Mouse (Mus musculus) layer of hippocampus, adult 11-12 months (tissue): Measurements from ENCODE around the gene Klk1b5.
"Not testable (repeated sequence)": the region's sequence is repeated elsewhere in the genome, so short reads cannot be mapped to it uniquely, and the experiment has no call there.

Experiments used
- DNase-seq: peaks from one replicate; pipeline ENCODE4 v3.0.0; 2022; ENCODE audit warnings: low spot score

Gene Klk1b5

DNA sequence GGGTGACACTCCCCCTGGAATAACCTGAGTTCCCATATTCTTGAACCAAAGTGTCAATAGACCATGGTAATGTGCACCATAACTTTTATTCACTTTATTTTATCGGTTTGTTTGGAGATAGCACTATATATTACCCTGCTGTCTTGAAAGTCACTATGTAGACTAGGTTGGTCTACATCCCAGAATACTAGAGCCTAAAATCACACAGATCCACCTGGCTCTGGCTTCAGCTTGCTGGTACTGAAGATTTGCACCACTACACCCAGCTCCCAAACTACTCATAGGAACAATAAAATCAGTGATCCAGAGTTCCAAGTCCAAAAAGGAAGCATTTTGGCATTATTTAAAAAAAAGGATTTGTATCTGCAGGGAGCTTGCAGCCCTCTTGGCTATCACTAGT, at the start of gene Klk1b5:
TSS of gene Klk1b5 (plus strand) at position 301 of the 400 bp plus-strand sequence.
- no peak for DNase-seq

DNA sequence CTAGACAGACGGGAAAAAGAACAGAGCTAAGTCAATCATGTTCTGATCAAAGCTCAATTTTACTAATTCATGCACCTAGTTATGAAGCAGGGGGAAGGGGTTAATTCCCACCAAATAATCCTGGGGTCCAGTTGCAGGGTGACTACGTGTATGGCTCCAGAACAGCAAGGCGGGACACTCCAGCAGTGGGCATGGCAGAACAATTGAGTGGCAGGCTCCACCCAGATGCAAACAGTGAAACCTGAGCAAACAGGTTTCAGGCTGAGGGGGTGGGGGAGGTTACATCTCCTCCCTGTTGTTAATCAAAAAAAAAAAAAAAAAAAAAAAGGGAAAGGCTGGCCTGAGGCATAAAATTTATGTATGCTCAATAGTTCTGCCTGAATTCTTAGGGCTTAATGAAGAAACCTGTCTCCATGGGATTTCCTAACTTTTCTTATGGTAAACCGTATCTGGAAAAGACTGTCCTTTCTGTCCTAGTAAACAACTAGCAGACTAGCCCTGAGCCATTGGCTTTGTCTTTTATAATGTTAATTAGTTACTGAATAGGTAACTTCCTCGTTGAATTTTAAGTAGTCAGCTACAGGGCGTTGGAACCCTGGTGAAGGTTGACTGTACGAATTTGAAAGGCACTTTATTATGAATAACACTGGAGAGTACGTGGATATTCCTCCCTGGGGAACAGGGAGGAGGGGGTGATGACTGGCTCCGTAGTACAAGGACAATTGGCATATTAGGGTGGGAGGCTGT, 36.3 kb upstream of the Klk1b5 start:
- no peak for DNase-seq

DNA sequence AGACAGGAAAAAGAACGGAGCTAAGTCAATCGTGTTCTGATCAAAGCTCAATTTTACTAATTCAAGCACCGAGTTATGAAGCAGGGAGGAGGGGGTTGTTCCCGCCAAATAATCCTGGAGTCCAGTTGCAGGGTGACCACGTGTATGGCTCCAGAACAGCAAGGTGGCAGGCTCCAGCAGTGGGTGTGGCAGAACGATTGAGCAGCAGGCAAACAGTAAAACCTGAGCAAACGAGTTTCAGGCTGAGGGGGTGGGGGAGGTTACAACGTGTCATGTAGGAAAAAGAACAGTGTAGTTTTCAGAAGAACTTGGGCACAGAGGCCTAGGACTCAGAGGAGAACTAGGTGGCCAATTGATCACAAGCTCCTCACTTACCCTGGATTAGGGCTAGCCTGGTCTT, 29.2 kb upstream of the Klk1b5 start:
- DNase-seq, result not testable (repeated sequence)

DNA sequence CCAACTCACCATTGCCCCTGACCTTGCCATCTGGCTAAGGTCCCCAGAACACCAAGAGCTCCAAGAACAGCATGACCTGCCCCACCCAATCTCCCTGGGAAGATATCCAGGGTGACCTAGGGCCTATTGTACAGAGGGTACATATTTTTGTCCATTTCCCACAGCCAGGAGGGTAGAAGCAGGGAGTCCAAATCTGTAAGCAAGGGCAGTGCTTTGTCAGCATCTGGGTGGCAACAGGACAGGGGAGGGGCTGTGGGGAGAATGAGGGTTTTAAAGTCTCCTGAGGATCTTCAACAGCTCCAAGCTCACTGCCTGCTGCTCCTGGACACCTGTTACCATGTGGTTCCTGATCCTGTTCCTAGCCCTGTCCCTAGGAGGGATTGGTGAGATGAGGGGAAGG, 27.8 kb upstream of the Klk1b5 start, which contains the start of gene Klk1b24:
TSS of gene Klk1b24 (plus strand) at position 301 of the 400 bp plus-strand sequence.
- not testable (repeated sequence) for DNase-seq

DNA sequence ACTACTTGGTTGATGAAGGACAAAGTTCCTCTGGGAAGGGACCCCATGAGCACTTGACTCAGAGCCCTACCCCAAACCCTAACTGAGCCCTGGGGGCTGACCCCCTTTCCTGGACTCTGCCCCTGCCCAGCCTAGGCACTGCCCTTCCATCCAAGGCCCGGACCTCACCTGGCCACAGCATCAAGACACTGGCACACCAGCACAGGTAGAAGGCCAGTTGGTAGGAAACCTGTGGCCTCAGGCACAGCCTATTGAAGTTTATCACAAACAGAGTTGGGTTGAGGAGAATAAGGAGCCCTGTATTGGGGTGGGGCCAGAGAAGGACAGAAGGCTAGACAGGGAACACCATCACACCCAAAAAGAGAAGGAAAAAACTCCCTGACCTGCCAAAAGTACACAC, 22.3 kb upstream of the Klk1b5 start:
- not testable (repeated sequence) for DNase-seq

DNA sequence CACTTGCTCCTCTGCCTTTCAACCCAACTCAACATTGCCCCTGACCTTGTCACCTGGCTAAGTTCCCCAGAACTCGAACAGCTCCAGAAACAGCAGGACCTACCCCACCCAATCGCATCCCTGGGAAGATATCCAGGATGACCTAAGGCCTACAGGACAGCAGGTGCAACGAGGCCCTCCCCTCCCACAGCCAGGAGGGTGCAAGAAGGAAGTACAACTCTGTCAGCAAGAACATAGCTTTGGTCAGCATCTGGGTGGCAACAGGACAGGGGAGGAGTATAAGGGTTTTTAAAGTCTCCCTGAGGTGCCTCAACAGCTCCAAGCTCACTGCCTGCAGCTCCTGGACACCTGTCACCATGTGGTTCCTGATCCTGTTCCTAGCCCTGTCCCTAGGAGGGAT, 17.9 kb upstream of the Klk1b5 start, which contains the start of gene Klk1b3:
TSS of gene Klk1b3 (plus strand) at position 301 of the 400 bp plus-strand sequence.
- DNase-seq, result no peak

DNA sequence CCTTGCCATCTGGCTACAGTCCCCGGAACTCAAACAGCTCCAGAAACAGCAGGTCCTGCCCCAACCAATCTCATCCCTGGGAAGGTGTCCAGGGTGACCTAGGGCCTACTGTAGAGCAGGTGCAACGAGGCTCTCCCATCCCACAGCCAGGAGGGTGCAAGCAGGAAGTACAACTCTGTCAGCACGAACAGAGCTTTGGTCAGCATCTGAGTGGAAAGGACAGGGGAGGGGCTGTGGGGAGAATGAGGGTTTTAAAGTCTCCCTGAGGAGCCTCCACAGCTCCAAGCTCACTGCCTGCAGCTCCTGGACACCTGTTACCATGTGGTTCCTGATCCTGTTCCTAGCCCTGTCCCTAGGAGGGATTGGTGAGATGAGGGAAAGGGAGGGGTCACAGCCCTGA, 8.6 kb upstream of the Klk1b5 start, which contains the start of gene Klk1b4:
TSS of gene Klk1b4 (plus strand) at position 301 of the 400 bp plus-strand sequence.
- not testable (repeated sequence) for DNase-seq

DNA sequence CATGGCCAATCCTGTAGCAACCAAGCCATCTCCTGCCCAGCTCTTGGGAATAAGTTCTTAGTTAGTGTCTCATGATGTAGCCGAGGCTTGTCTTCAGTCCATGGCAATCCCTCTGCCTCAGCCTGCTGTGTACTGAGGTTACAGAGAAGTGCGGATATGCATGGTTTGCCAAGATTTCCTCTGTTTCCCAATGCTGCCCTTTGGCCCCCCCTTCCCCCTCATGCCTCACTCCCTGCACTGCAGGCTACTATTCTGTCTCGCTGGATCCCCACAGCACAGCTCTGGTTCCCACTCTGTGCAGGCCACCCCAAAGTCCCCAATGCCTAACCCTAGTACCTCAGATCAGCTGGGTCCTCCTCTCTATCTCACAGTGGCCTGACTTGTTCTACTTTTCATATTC, 7.4 kb upstream of the Klk1b5 start:
- no peak for DNase-seq

DNA sequence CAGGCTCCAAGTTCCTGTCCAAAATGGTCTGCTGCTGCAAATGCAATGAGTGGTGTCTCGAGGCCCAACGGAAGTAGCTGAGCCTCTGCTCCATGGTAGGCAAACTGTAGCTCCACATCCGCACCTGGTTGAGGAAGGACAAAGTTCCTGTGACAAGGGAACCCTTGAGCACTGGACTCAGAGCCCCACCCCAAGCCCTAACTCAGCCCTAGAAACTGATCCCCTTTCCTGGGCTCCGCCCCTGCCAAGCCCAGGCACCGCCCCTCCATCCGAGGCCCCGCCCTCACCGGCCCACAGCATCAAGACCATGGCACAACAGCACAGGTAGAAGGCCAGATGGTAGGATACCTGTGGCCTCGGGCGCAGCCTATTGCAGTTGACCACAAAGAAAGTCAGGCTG, 5.9 kb downstream of the Klk1b5 start:
- not testable (repeated sequence) for DNase-seq

DNA sequence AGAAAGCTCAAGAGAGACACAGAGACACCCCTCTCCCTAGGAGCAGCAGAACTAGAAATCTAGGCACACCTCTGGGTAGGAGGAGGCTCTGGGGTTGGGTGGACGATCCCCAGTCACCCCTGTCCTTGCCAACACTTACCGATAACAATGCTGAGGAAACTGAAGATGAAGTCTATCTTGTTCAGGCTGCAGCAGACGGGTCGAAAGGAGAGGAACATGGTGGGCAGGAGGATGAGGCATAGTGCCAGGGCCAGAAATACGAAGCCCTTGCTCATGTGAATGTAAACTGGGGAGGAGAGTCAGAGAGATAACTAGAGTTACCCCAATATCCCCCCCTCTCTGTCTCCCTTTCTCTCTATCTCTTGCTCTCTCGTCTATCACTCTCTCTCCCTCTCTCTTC, 6.6 kb downstream of the Klk1b5 start:
- not testable (repeated sequence) for DNase-seq

DNA sequence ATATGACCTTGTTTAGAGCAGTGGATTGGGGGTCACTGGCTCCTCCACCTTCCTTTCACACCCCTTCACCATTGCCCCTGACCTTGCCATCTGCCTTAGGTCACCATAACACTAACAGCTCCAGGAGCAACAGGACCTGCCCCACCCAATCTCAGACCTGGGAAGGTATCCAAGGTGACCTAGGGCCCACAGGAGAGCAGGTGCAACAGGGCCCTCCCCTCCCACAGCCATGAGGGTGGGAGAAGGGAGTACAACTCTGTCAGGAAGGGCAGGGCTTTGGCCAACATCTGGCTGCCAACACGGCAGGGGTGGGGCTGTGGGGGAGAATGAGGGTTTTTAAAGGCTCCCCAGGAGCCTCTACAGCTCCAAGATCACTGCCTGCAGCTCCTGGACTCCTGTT, 9.3 kb downstream of the Klk1b5 start, which contains the start of gene Klk1:
TSS of gene Klk1 (plus strand) at position 285 of the 400 bp plus-strand sequence.
- DNase-seq, result no peak

DNA sequence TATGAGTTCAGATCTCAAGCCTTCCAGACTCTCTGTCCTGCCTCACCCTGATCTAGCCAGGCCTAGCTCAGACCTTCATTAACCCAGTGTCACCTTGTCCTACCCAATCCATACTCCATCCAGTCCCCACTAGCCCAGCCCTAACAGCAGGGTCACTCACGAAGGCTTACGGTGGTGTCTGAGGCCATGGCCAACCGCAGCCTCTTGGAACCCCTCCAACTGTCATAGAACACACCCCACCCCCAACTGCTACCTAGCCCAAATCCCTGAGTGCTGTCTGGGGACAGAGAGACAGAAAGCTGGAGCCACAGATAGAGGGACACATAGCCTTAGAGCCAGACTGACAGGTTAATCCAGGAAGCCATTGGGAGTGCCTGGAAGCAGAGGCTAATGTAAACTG, 20.2 kb downstream of the Klk1b5 start, which contains the start of gene Gm36864:
TSS of gene Gm36864 (plus strand) at position 269 of the 400 bp plus-strand sequence.
- no peak for DNase-seq

DNA sequence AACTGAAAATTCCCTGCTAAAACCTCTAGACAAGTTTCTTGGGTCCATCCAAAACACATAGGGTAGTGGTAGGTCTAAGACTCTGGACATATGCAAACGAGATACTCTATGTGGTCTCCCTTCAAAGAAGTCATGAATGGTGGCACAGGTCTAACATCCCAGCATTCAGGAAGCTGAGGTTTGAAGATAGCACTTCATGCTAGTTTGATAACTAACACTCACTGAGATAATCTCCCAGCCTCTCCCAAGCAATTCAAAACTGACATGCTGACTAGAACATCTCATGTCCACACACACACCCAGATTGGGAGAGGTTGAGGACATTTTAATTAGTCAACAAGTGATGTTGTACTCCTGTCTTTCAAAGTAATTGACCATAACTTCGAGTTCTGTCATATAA, 24.2 kb downstream of the Klk1b5 start:
- no peak for DNase-seq

DNA sequence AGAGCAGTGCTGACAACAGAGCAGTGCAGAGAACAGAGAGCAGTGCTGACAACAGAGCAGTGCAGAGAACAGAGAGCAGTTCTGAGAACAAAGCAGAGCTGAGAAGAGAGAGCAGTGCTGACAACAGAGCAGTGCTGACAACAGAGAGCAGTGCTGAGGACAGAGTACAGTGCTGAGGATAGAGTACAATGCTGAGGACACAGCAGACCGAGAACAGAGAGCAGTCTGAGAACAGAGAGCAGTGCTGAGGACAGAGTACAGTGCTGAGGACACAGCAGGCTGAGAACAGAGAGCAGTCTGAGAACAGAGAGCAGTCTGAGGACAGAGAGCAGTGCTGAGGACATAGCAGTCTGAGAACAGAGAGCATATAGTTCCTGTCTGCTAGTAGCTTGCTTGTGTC, 25.0 kb downstream of the Klk1b5 start:
- DNase-seq, result no peak

DNA sequence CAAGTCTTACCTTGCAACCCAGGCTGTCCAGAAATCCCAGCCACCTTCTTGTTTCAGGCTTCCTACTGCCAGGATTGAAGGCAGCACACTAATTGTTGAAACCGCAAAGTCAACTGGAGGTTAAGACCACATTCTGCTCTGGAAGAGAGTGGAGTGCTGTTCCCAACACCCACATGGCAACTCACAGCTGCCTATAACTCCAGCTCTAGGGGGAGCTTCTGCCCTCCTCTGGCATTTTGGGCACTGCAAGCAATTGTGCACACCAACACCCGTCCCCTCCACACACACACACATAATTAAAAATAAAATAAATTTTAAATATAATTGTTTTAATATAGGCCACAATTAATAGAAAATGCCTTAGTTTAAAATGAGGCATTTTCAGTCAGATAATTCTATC, 25.4 kb downstream of the Klk1b5 start:
- no peak for DNase-seq

DNA sequence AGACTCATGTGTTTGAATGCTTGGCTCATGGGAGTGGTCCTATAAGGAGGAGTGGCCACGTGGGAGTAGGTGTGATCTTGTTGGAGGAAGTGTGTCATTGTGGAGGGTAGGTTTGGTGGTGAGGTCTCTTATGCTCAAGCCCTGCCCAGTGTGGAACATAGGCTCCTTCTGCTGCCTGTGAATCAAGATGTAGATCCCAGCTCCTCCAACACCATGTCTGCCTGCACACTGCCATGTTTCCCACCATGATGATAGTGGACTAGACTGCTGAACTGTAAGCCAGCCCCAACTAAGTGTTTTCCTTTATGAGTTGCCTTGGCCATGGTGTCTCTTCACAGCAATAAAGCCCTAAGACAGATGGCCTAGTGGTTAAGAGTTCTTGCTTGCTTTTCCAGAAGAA, 28.3 kb downstream of the Klk1b5 start:
- no peak for DNase-seq

DNA sequence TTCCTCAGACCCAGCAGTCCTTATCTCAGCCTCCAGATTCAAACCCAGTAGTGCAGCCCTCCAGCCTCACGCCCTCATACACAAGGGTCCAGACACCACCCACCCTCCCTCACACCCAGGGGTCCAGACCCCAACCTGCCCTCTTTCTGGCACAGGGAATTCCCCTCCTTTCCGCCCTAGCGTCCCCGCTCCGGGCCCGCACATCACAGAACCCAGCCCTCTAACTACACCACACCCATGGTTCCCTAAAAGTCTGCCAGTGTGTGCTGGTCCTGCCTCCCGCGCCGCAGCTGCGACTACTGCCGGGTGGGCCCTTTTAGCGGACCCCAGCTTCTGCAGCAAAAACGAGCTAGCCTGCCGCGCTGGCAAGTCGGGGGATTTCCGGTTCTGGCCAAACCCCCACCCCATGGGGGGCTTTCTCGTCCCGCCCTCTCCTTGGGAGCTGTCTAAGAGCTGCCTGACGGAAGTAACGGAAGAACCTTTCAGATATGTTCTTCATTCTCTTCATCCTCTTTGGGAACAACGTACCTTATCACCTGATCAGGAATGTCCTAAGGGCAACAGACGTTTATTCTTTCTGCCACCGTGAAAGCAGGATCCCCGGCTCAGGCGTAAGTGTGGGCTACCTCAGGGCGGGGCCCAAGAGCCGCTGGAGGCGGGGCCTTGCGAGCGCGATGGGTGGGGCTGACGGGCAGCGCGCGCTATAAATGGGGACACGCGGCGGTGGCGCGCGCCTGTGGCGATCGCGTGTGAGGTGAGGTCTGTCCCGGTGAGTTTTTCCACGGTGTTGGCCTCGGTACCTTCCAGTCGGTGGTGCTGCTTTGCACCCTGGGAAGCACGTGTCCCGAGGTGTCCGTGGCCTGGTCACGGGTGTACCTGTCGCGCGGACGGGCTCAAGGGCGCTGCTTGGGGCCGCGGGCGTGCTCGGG, 30.6 kb downstream of the Klk1b5 start, which contains the start of the genes 1700028J19Rik and 2410002F23Rik:
TSS of gene 1700028J19Rik (minus strand) at position 641 of the 929 bp plus-strand sequence.
TSS of gene 2410002F23Rik (plus strand) at position 668 of the 929 bp plus-strand sequence.
- peak; percentile 93 for DNase-seq

DNA sequence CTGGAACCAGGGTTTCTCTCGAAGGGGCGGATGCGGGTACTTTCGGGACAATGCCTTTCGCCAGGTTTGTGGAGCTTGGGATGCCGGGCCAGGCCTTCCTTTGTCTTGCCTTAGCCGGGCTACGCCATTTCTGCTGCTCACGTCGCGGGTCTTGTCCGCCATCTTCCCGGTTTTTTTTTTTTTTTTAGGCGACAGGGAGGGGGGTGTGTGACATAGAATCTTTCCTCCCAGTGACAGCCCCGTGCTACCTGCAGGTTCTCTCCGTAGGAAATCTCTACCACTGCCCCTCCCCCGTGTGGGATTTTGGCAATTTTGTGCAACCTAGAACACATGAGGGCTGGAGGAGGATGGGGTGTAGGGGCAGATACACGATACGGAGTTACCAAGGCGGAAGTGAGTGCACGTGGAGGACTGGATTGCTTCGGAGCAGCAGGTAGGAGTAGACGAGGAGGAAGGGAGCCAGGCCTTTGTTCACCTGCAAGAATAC, 31.3 kb downstream of the Klk1b5 start:
- DNase-seq, result peak; percentile 46

DNA sequence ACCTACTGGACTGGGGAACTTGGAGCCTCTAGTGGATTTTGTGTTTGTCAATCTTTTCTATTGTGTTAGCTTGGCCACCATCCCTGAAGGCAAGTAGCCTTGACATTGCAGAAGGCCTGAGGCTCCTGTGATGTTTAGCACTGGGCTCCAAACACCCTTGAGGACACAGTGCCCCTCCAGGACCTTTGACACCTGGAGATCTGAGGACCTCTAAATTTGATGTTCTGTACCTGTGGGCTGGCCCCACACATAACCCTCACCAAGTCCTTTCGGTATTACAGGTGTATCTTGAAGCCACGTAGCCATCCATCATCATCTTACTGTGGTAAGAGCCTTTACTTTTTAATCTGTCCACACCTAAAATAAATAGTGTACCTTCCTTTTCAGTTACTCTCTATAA, 32.2 kb downstream of the Klk1b5 start:
- DNase-seq, result no peak

DNA sequence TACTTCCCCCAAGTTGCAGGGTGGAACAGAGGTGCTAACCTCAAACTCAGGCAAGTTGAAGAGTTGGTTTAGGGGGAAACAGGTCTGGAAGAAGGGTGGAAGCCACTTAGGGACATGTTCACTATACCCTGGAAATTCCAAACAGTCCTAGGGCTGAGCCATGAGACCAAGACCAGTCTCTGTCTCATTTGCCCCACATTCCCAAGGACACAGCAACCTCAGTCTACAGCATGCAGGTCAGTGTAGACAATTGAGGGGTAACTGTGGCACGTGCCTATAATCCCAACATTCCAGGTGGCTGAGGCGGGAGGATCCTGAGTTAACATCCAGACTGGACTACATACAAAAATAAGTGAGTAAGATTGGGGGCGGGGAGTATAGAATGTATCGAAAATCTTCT, 33.5 kb downstream of the Klk1b5 start:
- no peak for DNase-seq

DNA sequence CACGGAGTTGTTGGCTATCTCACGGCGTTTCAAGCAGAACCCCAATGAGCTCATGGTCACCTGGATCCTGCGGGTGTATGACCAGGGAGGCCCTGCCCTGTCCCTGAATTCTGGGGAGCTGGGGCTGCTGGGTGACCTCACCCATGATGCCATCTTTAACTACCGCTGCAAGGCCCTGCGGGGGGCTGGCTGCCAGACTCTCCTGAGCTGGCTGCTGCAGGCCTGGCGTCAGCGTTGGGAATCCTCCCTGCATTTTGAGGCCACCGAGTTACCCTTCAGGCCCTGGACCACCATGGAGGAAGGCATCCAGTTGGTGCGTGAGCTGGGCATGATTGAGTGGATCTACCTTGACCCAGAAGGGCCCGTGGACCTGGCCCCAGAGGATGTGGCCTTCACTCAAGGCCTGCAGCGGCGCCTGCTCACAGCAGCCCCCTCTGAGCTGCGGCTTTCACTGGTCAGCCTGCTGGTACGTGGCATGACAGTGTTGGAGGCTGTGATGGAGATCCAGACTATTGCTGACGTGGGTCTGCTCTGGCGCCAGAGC, 35.1 kb downstream of the Klk1b5 start:
- not testable (repeated sequence) for DNase-seq
